In genomic region chr2:65275443-65276061, GRCm38 (mm10) we compare ENCODE assay signal across 19 mouse cellular contexts. TPM values are rescaled to one million over a fixed set of nuclear protein-coding genes. Genes with fewer than 3 reads are reported as not detected.
DNase-seq lines count a peak whose midpoint lies in the region; ATAC-seq lines count a peak whose summit lies in the region.
"Had no signal": no experiment of that assay in that cellular context is flagged by ENCODE, and none has a peak within 500 bp of the region (broad histone marks: within the 10 kb centered on the region; RNA-seq: fewer than 3 reads in every experiment).

No protein-coding gene starts in this region.

- H3K27ac ChIP-seq in kidney, embryonic 15.5 days, result no peak overlapping the region
- no peak overlapping the region for H3K27ac ChIP-seq in forebrain, embryonic 14.5 days (ENCODE audit: low read depth, low read length)
- no peak overlapping the region for H3K27ac ChIP-seq in limb, embryonic 10.5 days
- H3K27ac ChIP-seq: layer of hippocampus, adult 2 months; liver, embryonic 12.5 days had no signal

- no peak overlapping the region for H3K4me2 ChIP-seq in kidney, embryonic 15.5 days
- H3K4me2 ChIP-seq in forebrain, embryonic 14.5 days (ENCODE audit: low read length), result no peak overlapping the region
- H3K4me2 ChIP-seq: liver, embryonic 12.5 days had no signal

- DNase-seq in kidney, adult 9 months, result peak; percentile 34
- peak; percentile 23 to 35 for DNase-seq in right cerebral cortex, postnatal 10 days (ENCODE audit: low spot score in 2 of 2)
- no peak for DNase-seq in right cerebral cortex, postnatal 14 days
- DNase-seq in forebrain, embryonic 14.5 days (ENCODE audit: low spot score), result peak; percentile 95
- no peak for DNase-seq in limb, embryonic 10.5 days (ENCODE audit: low spot score)
- no peak for DNase-seq in cerebellum, postnatal 10 days
- DNase-seq: adrenal gland, adult 8-10 months; cerebellum, adult 11 months; cerebellum, postnatal 14 days; embryo, embryonic 11 days; gastrocnemius, postnatal 14 days; kidney, adult 18-20 months; lung, adult 2 months; midbrain, embryonic 14.5 days had no signal

- H3K4me3 ChIP-seq in kidney, embryonic 15.5 days (replicated peaks), result no peak overlapping the region
- H3K4me3 ChIP-seq in forebrain, embryonic 14.5 days (ENCODE audit: low read depth, low read length), result no peak overlapping the region
- H3K4me3 ChIP-seq in limb, embryonic 10.5 days, result no peak overlapping the region
- H3K4me3 ChIP-seq: layer of hippocampus, adult 2 months; liver, embryonic 12.5 days; megakaryocyte, embryonic 14.5 days; myocyte had no signal

- no peaks in the 10 kb centered on the region for H3K9me3 ChIP-seq in kidney, embryonic 15.5 days (replicated peaks)
- H3K9me3 ChIP-seq in forebrain, embryonic 14.5 days (replicated peaks; ENCODE audit: control insufficient read depth, low read length), result no peaks in the 10 kb centered on the region
- no peaks in the 10 kb centered on the region for H3K9me3 ChIP-seq in limb, embryonic 10.5 days (replicated peaks)
- H3K9me3 ChIP-seq: liver, embryonic 12.5 days; megakaryocyte, embryonic 14.5 days had no signal

- H3K27me3 ChIP-seq in kidney, embryonic 15.5 days, result no peaks in the 10 kb centered on the region
- no peaks in the 10 kb centered on the region for H3K27me3 ChIP-seq in forebrain, embryonic 14.5 days (replicated peaks; ENCODE audit: control insufficient read depth, insufficient read depth, low read length)
- H3K27me3 ChIP-seq in limb, embryonic 10.5 days (ENCODE audit: low read depth, poor library complexity, severe bottlenecking), result no peaks in the 10 kb centered on the region
- H3K27me3 ChIP-seq: liver, embryonic 12.5 days; megakaryocyte, embryonic 14.5 days had no signal

- ATAC-seq in kidney, embryonic 15.5 days (replicated peaks; ENCODE audit: low FRiP score), result no peak
- ATAC-seq in forebrain, embryonic 14.5 days, result peak; percentile 95
- ATAC-seq: liver, embryonic 12.5 days had no signal

- no peak overlapping the region for H3K9ac ChIP-seq in kidney, embryonic 15.5 days
- H3K9ac ChIP-seq in forebrain, embryonic 14.5 days (ENCODE audit: low read length), result no peak overlapping the region
- H3K9ac ChIP-seq: liver, embryonic 12.5 days had no signal

- H3K4me1 ChIP-seq in kidney, embryonic 15.5 days, result peaks cover 7% of the 10 kb centered on the region; the same call in 1 of the 2 replicates
- peaks cover 3% of the 10 kb centered on the region for H3K4me1 ChIP-seq in forebrain, embryonic 14.5 days (ENCODE audit: control insufficient read depth, insufficient read depth, low read length)
- peaks cover 5% of the 10 kb centered on the region; the same call in 1 of the 2 replicates for H3K4me1 ChIP-seq in limb, embryonic 10.5 days
- H3K4me1 ChIP-seq: liver, embryonic 12.5 days; megakaryocyte, embryonic 14.5 days had no signal

- no peaks in the 10 kb centered on the region for H3K36me3 ChIP-seq in kidney, embryonic 15.5 days
- no peaks in the 10 kb centered on the region for H3K36me3 ChIP-seq in forebrain, embryonic 14.5 days (ENCODE audit: control insufficient read depth, insufficient read depth, low read length)
- H3K36me3 ChIP-seq in limb, embryonic 10.5 days, result no peaks in the 10 kb centered on the region
- H3K36me3 ChIP-seq: liver, embryonic 12.5 days had no signal

- 60% methylated on average over 6 of the region's 6 CpGs for WGBS in kidney, embryonic 15.5 days
- 9% methylated on average over 6 of the region's 6 CpGs for WGBS in forebrain, embryonic 14.5 days
- WGBS in limb, embryonic 10.5 days, result 57% methylated on average over 6 of the region's 6 CpGs

RNA-seq across cellular contexts. Expression of gene Cobll1, which starts 36.3 kb away (rescaled TPM):
- polyA plus RNA-seq in kidney, embryonic 15.5 days (2015; fragmentation: Nextera tagmentation; extraction: Ambion mirVana), result 20.1 and 21.7 TPM in 2 replicates
- polyA plus RNA-seq in forebrain, embryonic 14.5 days (2014; fragmentation: Nextera tagmentation; extraction: Ambion mirVana), result 2.5 and 2.8 TPM in 2 replicates
- 3.2 and 3.9 TPM in 2 replicates for polyA plus RNA-seq in limb, embryonic 10.5 days (2016; fragmentation: Nextera tagmentation; extraction: Ambion mirVana)

Comparison
In these comparisons a context has a peak if more than half of its experiments do, and no peak if none do; other contexts are left out.
1. DNase-seq: peak in kidney, adult 9 months (single experiment), right cerebral cortex, postnatal 10 days (2 of 2) and forebrain, embryonic 14.5 days (single experiment); none in right cerebral cortex, postnatal 14 days (single experiment), limb, embryonic 10.5 days (single experiment) and cerebellum, postnatal 10 days (0 of 2).